Mouse (Mus musculus): ENCODE results near the gene Ikzf1.

GRCm38 (mm10) chr11:11656388-11656787 is 28.4 kb upstream of the Ikzf1 start:
- TF ChIP-seq CTCF (IDR thresholded peaks at IDR 0.05; ENCODE audit: low read depth) (no peak), EP300 (IDR thresholded peaks at IDR 0.05; ENCODE audit: low read depth) (no peak)
